Mouse (Mus musculus) lung, embryonic 16.5 days (tissue): ENCODE results near the gene Magt1. TPM values are rescaled to one million over a fixed set of nuclear protein-coding genes. Genes with fewer than 3 reads are reported as not detected.

Experiments
- polyA plus RNA-seq: library from polyadenylated mRNA; unstranded; fragments of >200 nt; fragmentation: Nextera tagmentation; extraction: Ambion mirVana; gene quantifications from 2 replicates; pipeline ENCODE4 v1.2.1, GENCODE M21; 2015

The Magt1 gene
- polyA plus RNA-seq, 1 experiment from 2014 or later, result 67.0 TPM

Other genes with a start within 250 kb of the Magt1 start
- not detected in 2 replicates for gene Fgf16, start 247.6 kb downstream of the Magt1 start, polyA plus RNA-seq
- gene Atrx, start 82.5 kb downstream of the Magt1 start, polyA plus RNA-seq, result 184 and 190 TPM in 2 replicates
- gene Cox7b, start 3.8 kb upstream of the Magt1 start, polyA plus RNA-seq, result 347 and 357 TPM in 2 replicates
- gene Atp7a, start 15.4 kb upstream of the Magt1 start, polyA plus RNA-seq, result 26.7 and 27.9 TPM in 2 replicates
- gene Tlr13, start 131.3 kb upstream of the Magt1 start, polyA plus RNA-seq, result 1.2 and 1.4 TPM in 2 replicates
- 257 and 269 TPM in 2 replicates for gene Pgk1, start 175.2 kb upstream of the Magt1 start, polyA plus RNA-seq
- gene Taf9b, start 209.3 kb upstream of the Magt1 start, polyA plus RNA-seq, result 13.3 and 14.7 TPM in 2 replicates
- gene Fnd3c2, start 243.5 kb upstream of the Magt1 start, polyA plus RNA-seq, result not detected in 2 replicates